Mouse (Mus musculus) MEL (cell line): ENCODE measurements at regions not wholly inside any gene's neighbourhood (a gene's known extent, or its start where the extent isn't known, plus 50 kb on each side); places are given as distances from the start of the nearest gene placed in this dataset.

Experiments
- CHD2 ChIP-seq: IDR thresholded peaks from 2 replicates; pipeline ENCODE4 v1.6.1; 2011; ENCODE audit warnings: low read length, improper control_type of control experiment
- CTCF ChIP-seq, 3 experiments: IDR thresholded peaks in 2 of 3; conservative IDR thresholded peaks in 1 of 3; 2 replicates each; pipeline ENCODE4 v1.5.1; 2011 to 2012; ENCODE audit warnings: low read length in 3 of 3, low read depth in 2 of 3, mild to moderate bottlenecking in 2 of 3, improper control_type of control experiment in 1 of 3, inconsistent platforms in 1 of 3, mixed read lengths in 1 of 3, moderate library complexity in 1 of 3; ENCODE audit not compliant: control insufficient read depth in 1 of 3, insufficient read depth in 1 of 3, poor library complexity in 1 of 3, severe bottlenecking in 1 of 3
- EP300 ChIP-seq, 2 experiments: IDR thresholded peaks; 2 replicates each; pipeline ENCODE4 v1.6.1; 2011; ENCODE audit warnings: improper control_type of control experiment in 2 of 2, low read length in 2 of 2, low read depth in 1 of 2, mild to moderate bottlenecking in 1 of 2
- ETS1 ChIP-seq: IDR thresholded peaks from 2 replicates; pipeline ENCODE4 v1.6.1; 2012; ENCODE audit warnings: low read depth, mild to moderate bottlenecking, inconsistent platforms, low read length, improper control_type of control experiment, moderate library complexity
- HCFC1 ChIP-seq: IDR thresholded peaks from 2 replicates; pipeline ENCODE4 v1.6.1; 2012; ENCODE audit warnings: low read depth, mild to moderate bottlenecking, inconsistent platforms, low read length, improper control_type of control experiment, moderate library complexity
- POLR2A ChIP-seq, 2 experiments: IDR thresholded peaks; 2 replicates each; pipeline ENCODE4 v1.6.1; 2011 to 2012; ENCODE audit warnings: low read length in 2 of 2, mild to moderate bottlenecking in 2 of 2, control low read depth in 1 of 2, improper control_type of control experiment in 1 of 2, low read depth in 1 of 2, moderate library complexity in 1 of 2; ENCODE audit not compliant: control insufficient read depth in 1 of 2, insufficient read depth in 1 of 2, poor library complexity in 1 of 2
- UBTF ChIP-seq: IDR thresholded peaks from 2 replicates; pipeline ENCODE4 v1.6.1; 2012; ENCODE audit warnings: low read depth, mild to moderate bottlenecking, inconsistent platforms, low read length, improper control_type of control experiment, moderate library complexity, borderline replicate concordance; ENCODE audit not compliant: insufficient read depth
- USF1 ChIP-seq: IDR thresholded peaks from 2 replicates; pipeline ENCODE4 v1.6.1; 2014; ENCODE audit warnings: low read depth, mild to moderate bottlenecking, inconsistent platforms, low read length, improper control_type of control experiment, moderate library complexity
- ZC3H11A ChIP-seq: IDR thresholded peaks from 2 replicates; pipeline ENCODE4 v1.6.1; 2012; ENCODE audit warnings: low read depth, mild to moderate bottlenecking, inconsistent platforms, low read length, improper control_type of control experiment
- ZKSCAN1 ChIP-seq: IDR thresholded peaks from 2 replicates; pipeline ENCODE4 v1.6.1; 2012; ENCODE audit warnings: low read depth, mild to moderate bottlenecking, inconsistent platforms, low read length, improper control_type of control experiment, moderate library complexity

DNA sequence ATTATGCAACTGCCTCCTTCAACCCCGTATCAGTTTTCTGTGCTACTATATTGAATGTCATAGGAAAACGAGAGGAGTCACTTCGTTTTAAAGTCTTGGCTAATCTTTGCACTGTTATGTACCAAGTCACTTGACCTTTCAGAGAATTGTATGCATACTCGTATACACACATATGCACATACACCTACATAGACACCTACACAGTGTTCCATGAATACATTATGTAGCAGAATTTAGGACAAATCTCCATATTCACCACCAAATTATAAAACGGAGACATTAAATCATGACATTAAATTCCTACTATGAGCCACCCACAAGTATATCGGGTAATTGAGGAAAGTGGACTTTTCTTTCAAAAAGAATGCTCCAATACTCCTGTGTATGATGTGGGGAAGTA lies 1458.3 kb upstream of the Got2 start:
- TF ChIP-seq POLR2A (IDR thresholded peaks at IDR 0.05; ENCODE audit: control insufficient read depth in 1 of 2, insufficient read depth in 1 of 2, low read depth in 1 of 2, low read length in 2 of 2, poor library complexity in 1 of 2) (no peak), UBTF (no peak), HCFC1 (no peak), ZC3H11A (no peak), CTCF (IDR thresholded peaks at IDR 0.05 in 2 of 3, conservative IDR thresholded peaks at IDR 0.05 in 1 of 3; ENCODE audit: control insufficient read depth in 1 of 3, insufficient read depth in 1 of 3, low read depth in 2 of 3, low read length in 3 of 3, poor library complexity in 1 of 3, severe bottlenecking in 1 of 3) (no peak), USF1 (no peak), CHD2 (no peak), EP300 (IDR thresholded peaks at IDR 0.05; ENCODE audit: low read depth in 1 of 2, low read length in 2 of 2) (no peak), ETS1 (no peak), ZKSCAN1 (no peak)
